Mouse (Mus musculus) heart, postnatal 0 days (tissue): ENCODE results near the gene Rbms2. TPM values are rescaled to one million over a fixed set of nuclear protein-coding genes. Genes with fewer than 3 reads are reported as not detected.

Experiments
- ATAC-seq: fragments of 200-750 bp; cut with Nextera tagmentation; 2 replicates; pipeline ENCODE4 v1.8.0; 2017; ENCODE audit warnings: low read depth, moderate number of reproducible peaks, moderate library complexity; ENCODE audit not compliant: insufficient read depth
- DNase-seq: peaks from one replicate; pipeline ENCODE4 v3.0.0-alpha.2; 2016; ENCODE audit warnings: low spot score
- H3K27ac ChIP-seq: fragments of 300-500 bp; sonication (generic); 2 replicates; pipeline ENCODE4 v1.5.1; 2014; ENCODE audit warnings: low read depth, mild to moderate bottlenecking
- H3K27me3 ChIP-seq: fragments of 300-500 bp; sonication (generic); 2 replicates; pipeline ENCODE4 v1.6.1; 2014; ENCODE audit warnings: low read length, mixed read lengths; ENCODE audit not compliant: control insufficient read depth, insufficient read depth
- H3K36me3 ChIP-seq: fragments of 300-500 bp; sonication (generic); replicated peaks from 2 replicates; pipeline ENCODE4 v1.6.1; 2014; ENCODE audit warnings: low read length, mixed read lengths; ENCODE audit not compliant: control insufficient read depth, insufficient read depth
- H3K4me1 ChIP-seq: fragments of 300-500 bp; sonication (generic); 2 replicates; pipeline ENCODE4 v1.6.1; 2014; ENCODE audit warnings: antibody characterized with exemption; ENCODE audit not compliant: control insufficient read depth, insufficient read depth
- H3K4me2 ChIP-seq: fragments of 300-500 bp; sonication (generic); 2 replicates; pipeline ENCODE4 v1.6.1; 2014; ENCODE audit warnings: low read depth, mild to moderate bottlenecking, low read length, moderate library complexity
- H3K4me3 ChIP-seq: fragments of 300-500 bp; sonication (generic); 2 replicates; pipeline ENCODE4 v1.5.1; 2014; ENCODE audit warnings: low read depth, low read length
- H3K9ac ChIP-seq: fragments of 300-500 bp; sonication (generic); replicated peaks from 2 replicates; pipeline ENCODE4 v1.6.1; 2014; ENCODE audit warnings: low read depth, low read length, mixed read lengths
- H3K9me3 ChIP-seq: fragments of 300-500 bp; sonication (generic); replicated peaks from 2 replicates; pipeline ENCODE4 v1.6.1; 2016; ENCODE audit warnings: low read length; ENCODE audit not compliant: control insufficient read depth
- CTCF ChIP-seq: IDR thresholded peaks from 2 replicates; pipeline ENCODE4 v1.5.1; 2016; ENCODE audit warnings: antibody characterized with exemption, control low read depth, low read depth
- EP300 ChIP-seq: IDR thresholded peaks from 2 replicates; pipeline ENCODE4 v1.6.1; 2016; ENCODE audit warnings: antibody characterized with exemption, low read depth
- WGBS: fragments of 180-500 bp; shearing (Covaris S2); extraction: QIAGEN DNeasy Blood & Tissue Kit; methylation state at CpG from one replicate; pipeline ENCODE4 v1.1.7; 2014; 5-methylcytosine and 5-hydroxymethylcytosine counted together
- polyA plus RNA-seq: library from polyadenylated mRNA; unstranded; fragments of >200 nt; fragmentation: Nextera tagmentation; extraction: Ambion mirVana; gene quantifications from 2 replicates; pipeline ENCODE4 v1.2.1, GENCODE M21; 2015
- total RNA-seq: library from RNA; depleted of rRNA; stranded (reverse); fragments of >200 nt; gene quantifications from 2 replicates; pipeline ENCODE4 v1.2.3, GENCODE M21; 2014; ENCODE audit warnings: low replicate concordance

Gene Rbms2
- total and polyA plus RNA-seq, 2 experiments from 2014 or later = 29.9 to 41.9 TPM

GRCm38 (mm10) chr10:128124831-128125230 lies 55.3 kb downstream of the Rbms2 start:
- 88% methylated on average over 9 of the region's 9 CpGs for WGBS
- Histone ChIP-seq H3K4me2 (no peak overlapping the region), H3K4me1 (no peaks in the 10 kb centered on the region), H3K36me3 (peaks cover 91% of the 10 kb centered on the region), H3K9me3 (no peaks in the 10 kb centered on the region), H3K9ac (no peak overlapping the region), H3K27ac (no peak overlapping the region), H3K27me3 (no peaks in the 10 kb centered on the region), H3K4me3 (no peak overlapping the region)
- ATAC-seq = no peak
- DNase-seq = no peak
- no peak for TF ChIP-seq EP300

GRCm38 (mm10) chr10:128123833-128124232 lies 56.3 kb downstream of the Rbms2 start:
- no peak for TF ChIP-seq CTCF
- TF ChIP-seq EP300 = no peak
- peaks cover 93% of the 10 kb centered on the region for H3K36me3 ChIP-seq
- no peaks in the 10 kb centered on the region for H3K4me1 ChIP-seq
- DNase-seq (no peak), ATAC-seq (no peak)
- 93% methylated on average over 7 of the region's 7 CpGs for WGBS
- H3K27ac ChIP-seq = no peak overlapping the region
- no peak overlapping the region for H3K9ac ChIP-seq
- H3K4me3 ChIP-seq = no peak overlapping the region
- no peak overlapping the region for H3K4me2 ChIP-seq
- H3K27me3 ChIP-seq = no peaks in the 10 kb centered on the region
- H3K9me3 ChIP-seq = no peaks in the 10 kb centered on the region

- H3K4me2 ChIP-seq = no peak overlapping the region
- no peaks in the 10 kb centered on the region for H3K9me3 ChIP-seq
- H3K27ac ChIP-seq = no peak overlapping the region
- H3K9ac ChIP-seq = no peak overlapping the region
- H3K4me1 ChIP-seq = no peaks in the 10 kb centered on the region
- H3K36me3 ChIP-seq = peaks cover 76% of the 10 kb centered on the region
- ATAC-seq (no peak), DNase-seq (no peak)
- TF ChIP-seq EP300 (no peak), CTCF (no peak)
- H3K27me3 ChIP-seq = no peaks in the 10 kb centered on the region
- no peak overlapping the region for H3K4me3 ChIP-seq
Observed at GRCm38 (mm10) chr10:128111227-128111626, 68.9 kb downstream of the Rbms2 start.

- WGBS = 51% methylated on average over 4 of the region's 4 CpGs
- H3K36me3 ChIP-seq = peaks cover 66% of the 10 kb centered on the region
- peak overlapping the region; percentile 58 for H3K27ac ChIP-seq
- TF ChIP-seq EP300 (no peak), CTCF (no peak)
- no peak overlapping the region for H3K4me2 ChIP-seq
- no peaks in the 10 kb centered on the region for H3K9me3 ChIP-seq
- no peak overlapping the region for H3K9ac ChIP-seq
- ATAC-seq (peak; percentile 82), DNase-seq (peak; percentile 69)
- no peak overlapping the region for H3K4me3 ChIP-seq
- H3K4me1 ChIP-seq = no peaks in the 10 kb centered on the region
- no peaks in the 10 kb centered on the region for H3K27me3 ChIP-seq
Observed at GRCm38 (mm10) chr10:128110103-128110761, 69.9 kb downstream of the Rbms2 start.

DNA sequence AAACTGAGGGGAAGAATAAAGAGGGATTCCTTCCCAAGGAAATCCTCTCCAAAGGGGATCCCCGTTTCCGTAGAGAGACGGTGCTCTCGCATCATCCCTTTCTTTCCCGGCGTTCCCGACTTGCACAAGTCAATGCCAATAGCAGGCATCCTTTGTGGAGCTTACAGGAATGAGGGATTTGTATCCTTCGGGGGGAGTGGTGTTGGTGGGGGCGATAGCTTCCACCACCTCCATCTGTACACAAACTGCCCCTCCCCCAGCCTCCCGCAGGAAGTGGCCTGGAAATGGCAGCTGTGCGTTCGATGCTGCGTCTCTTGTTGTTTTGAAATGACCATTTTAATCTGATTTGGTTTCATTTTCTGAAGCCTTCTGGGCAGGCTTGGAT lies 82.5 kb downstream of the Rbms2 start:
- WGBS = 1% methylated on average over 13 of the region's 13 CpGs
- no peak for TF ChIP-seq EP300
- TF ChIP-seq CTCF = no peak
- ATAC-seq = no peak

More for the DNA sequence above, 82.5 kb downstream of the Rbms2 start:
- Histone ChIP-seq H3K9ac (peak overlapping the region; percentile 90), H3K9me3 (no peaks in the 10 kb centered on the region), H3K4me2 (peak overlapping the region; percentile 73), H3K27ac (peak overlapping the region; percentile 76), H3K36me3 (0 out of 2 replicates have a peak, but pooled peaks cover 5% of the 10 kb centered on the region), H3K4me3 (peak overlapping the region; percentile 92), H3K27me3 (no peaks in the 10 kb centered on the region), H3K4me1 (peaks cover 35% of the 10 kb centered on the region)
- DNase-seq = peak; percentile 34
